Mouse (Mus musculus): ENCODE data around the gene Prdm10.

Gene Prdm10

GRCm38 (mm10) chr9:31301526-31302311 lies 21.4 kb downstream of the Prdm10 start:
- no peak for DNase-seq (ENCODE audit: low spot score in 2 of 2)

- no peak for DNase-seq (ENCODE audit: low spot score in 2 of 2)
Measured at GRCm38 (mm10) chr9:31304358-31304757, 24.0 kb downstream of the Prdm10 start.

DNA sequence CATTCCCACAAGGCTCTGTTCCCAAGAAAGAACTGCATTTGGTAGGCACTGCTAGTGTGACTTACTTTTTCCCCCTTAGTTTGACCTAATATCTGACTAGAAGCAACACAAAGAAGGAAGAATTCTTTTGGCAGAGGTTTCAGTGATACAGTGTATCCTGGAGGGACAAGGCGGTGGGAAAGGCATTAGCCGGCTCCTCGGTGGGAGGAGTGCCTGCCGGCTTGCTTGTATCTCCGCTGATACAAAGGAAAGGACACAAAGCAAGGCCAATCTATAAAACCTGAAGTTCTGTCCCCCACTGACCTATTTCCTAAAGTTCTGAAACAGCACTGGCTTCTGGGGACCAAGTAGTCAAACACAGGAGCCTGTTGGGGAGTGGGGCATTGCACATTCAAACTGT lies 24.8 kb downstream of the Prdm10 start:
- no peak for DNase-seq (ENCODE audit: low spot score in 2 of 2)

DNA sequence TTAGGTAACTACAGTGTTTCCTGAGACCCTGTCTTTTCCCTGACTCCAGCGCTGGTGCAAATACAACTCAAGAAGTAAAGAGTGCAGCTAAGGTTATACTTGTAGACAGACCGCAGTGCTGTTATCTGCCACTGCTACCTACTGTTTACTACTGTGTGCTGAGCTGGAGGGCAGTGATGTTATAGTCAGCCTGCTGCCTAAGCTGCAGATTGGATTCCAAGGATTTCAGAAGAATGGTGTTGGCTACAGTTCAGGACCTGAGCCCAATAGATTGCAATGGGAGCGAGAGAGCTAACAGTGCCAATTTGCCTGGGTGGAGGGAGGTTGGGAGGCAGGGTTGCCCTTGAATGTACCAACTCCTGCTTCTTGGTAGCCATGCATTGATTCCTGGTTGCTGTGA lies 25.5 kb downstream of the Prdm10 start:
- no peak for DNase-seq (ENCODE audit: low spot score in 2 of 2)

DNA sequence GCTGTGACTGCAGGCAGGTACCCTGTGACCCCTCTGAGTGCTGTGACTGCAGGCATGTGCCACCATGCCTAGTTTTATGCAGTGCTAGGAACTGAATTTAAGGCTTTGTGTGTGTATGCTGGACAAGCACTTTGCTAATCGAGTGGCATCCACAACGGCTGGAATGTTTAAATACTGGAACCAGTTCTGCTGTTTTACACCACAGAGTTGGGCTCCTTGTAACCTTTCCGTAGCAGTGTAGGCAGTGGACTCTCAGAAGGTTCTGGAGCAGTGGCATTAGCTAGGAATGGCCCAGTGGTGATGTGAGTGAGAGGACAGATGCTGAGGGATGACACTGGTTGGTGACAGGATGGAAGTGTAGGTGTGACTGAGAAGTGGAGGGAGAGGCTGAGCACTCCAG lies 26.9 kb downstream of the Prdm10 start:
- no peak for DNase-seq (ENCODE audit: low spot score in 2 of 2)

DNA sequence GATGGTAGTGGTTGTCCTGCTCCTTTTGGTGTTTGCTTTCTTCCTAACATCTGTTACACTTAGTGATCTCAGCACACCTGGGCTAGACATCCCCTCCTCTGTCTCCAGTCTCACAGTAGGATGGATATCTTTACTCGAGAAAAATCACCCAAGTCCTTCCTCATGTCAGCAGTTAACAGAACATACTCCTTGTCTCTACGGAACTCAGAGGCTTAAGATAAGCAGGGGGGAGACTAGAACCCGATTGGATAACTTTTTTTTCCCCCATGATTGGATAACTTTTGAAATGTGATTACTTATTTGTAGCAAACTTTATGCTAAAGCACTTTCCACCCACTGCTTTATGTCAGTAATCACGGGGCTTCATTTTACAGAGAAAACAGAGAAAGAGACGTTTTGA lies 28.7 kb downstream of the Prdm10 start:
- no peak for DNase-seq (ENCODE audit: low spot score in 2 of 2)

- DNase-seq (ENCODE audit: low spot score in 2 of 2): no peak
Measured at GRCm38 (mm10) chr9:31310662-31311061, 30.3 kb downstream of the Prdm10 start.

DNA sequence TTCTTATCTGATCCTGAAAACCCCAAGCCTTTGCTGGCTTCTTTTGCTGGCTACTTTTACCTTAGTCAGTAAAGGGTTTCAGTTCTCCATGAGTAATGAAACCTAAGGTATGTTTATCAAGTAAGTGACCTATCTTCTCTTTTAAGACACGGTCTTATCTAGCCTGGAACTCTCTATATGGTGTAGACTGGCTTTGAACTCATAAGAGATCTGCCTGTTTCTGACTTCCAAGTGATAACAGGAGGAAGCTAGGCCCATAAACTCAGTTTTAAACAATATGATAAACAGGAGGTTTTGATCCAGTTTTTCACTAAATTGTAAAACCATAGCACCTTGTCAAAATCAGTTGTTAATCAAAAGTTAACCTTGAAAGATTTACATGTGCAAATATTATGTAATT lies 33.5 kb downstream of the Prdm10 start:
- no peak for DNase-seq (ENCODE audit: low spot score in 2 of 2)

- DNase-seq (ENCODE audit: low spot score in 2 of 2): no peak
Measured at GRCm38 (mm10) chr9:31315983-31316382, 35.6 kb downstream of the Prdm10 start.

- no peak for DNase-seq (ENCODE audit: low spot score in 2 of 2)
Measured at GRCm38 (mm10) chr9:31318956-31319355, 38.6 kb downstream of the Prdm10 start.

GRCm38 (mm10) chr9:31320734-31321133 lies 40.4 kb downstream of the Prdm10 start:
- no peak for DNase-seq (ENCODE audit: low spot score in 2 of 2)

DNA sequence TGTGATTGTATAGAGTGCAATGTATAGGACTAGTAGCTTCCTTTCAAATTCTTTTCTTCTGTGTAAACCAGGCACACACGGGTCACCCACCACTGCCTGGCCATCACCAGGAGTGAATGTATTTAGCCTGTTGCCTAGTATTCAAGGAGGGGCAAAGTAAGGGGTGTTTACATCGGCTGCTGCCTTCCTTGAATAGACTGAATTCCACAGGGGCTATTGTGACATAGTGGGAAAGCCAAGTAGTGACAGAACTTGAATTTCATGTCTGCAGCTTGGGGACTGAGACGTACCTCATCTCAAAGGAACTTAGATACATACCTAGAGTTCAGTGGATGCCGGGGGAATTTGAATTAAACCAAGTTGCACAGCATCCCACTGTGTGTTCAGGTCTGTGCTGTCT lies 41.2 kb downstream of the Prdm10 start:
- DNase-seq (ENCODE audit: low spot score in 2 of 2): no peak

- no peak for DNase-seq (ENCODE audit: low spot score in 2 of 2)
Measured at GRCm38 (mm10) chr9:31322090-31322489, 41.8 kb downstream of the Prdm10 start.

- no peak for DNase-seq (ENCODE audit: low spot score in 2 of 2)
Measured at GRCm38 (mm10) chr9:31330816-31331215, 50.5 kb downstream of the Prdm10 start.

DNA sequence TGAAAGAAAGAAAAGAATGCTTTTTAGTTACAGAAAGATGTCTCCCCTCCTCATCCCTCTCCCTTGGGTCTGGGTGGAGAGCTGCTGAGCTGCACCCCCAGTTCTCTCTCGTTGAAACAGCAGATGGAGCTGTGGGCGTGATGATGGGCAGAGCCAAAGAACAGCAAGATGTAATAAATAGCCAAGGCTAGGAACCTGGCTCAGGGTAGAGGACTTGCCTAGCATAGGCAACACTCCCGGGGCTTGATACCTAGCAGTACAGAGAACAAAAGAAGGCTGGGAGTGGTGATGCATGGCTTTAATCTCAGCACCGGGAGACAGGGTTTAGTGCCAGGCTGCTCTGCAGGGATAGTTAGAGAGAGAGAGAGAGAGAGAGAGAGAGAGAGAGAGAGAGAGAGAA lies 50.9 kb downstream of the Prdm10 start:
- no peak for DNase-seq (ENCODE audit: low spot score in 2 of 2)

- no peak for DNase-seq (ENCODE audit: low spot score in 2 of 2)
Measured at GRCm38 (mm10) chr9:31331906-31332305, 51.6 kb downstream of the Prdm10 start.

DNA sequence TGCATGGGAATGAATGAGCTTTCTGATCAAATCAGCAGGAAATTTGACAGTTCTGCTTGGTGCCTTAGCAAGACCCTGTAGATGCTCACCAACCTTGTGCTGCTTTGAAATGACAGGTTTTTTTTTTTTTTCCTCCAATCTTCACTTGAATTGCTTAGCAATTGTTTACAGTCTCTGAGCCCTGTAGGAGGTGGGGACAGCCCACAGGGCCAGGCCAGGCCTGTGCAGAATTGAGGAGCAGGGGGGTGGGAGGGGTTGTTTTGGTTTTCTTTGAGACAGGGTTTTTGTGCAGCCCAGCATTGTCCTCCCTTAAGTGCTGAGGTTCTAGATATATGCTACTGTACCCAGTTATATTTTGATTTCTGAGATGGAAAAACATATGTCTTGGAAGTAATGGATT lies 52.5 kb downstream of the Prdm10 start:
- DNase-seq (ENCODE audit: low spot score in 2 of 2): no peak

DNA sequence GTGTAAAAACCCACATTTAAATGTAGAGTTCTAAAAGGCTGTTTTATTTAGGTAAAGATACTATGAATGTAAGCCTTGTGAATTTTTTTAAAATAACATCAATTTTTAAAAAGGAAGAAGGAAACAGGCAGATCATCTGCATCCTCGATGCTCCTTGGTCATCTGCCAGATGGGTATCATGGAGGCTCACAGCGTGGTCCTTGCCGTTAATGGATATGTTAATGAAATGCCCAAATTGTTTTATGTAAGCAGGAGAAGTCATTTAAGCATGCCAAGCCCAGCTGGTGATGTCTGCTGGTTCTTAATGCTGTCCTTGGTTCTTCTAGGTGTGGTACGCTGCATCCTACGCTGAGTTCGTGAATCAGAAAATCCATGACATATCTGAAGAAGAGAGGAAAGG lies 54.7 kb downstream of the Prdm10 start:
- DNase-seq (ENCODE audit: low spot score in 2 of 2): no peak

- no peak for DNase-seq (ENCODE audit: low spot score in 2 of 2)
Measured at GRCm38 (mm10) chr9:31344289-31344831, 64.0 kb downstream of the Prdm10 start.

DNA sequence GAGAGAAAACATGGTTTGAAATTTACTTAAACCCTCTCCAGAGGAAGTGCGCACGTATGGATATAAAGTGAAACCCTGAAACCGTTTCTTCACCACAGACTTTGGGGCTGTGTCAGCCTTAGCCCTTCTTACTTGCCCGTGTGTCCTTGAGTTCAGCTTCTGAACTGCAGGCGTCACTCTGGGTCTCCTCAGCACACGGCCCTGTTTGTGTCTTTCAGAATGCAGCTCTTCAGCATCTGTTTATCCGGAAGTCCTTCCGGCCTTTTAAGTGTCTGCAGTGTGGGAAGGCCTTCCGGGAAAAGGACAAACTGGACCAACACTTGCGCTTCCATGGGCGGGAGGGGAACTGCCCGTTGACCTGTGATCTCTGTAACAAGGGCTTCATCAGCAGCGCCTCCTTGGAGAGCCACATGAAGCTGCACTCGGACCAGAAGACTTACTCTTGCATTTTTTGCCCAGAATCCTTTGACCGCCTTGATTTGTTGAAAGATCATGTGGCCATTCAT lies 66.3 kb downstream of the Prdm10 start:
- no peak for DNase-seq (ENCODE audit: low spot score in 2 of 2)

GRCm38 (mm10) chr9:31348458-31348857 lies 68.1 kb downstream of the Prdm10 start:
- no peak for DNase-seq (ENCODE audit: low spot score in 2 of 2)

DNA sequence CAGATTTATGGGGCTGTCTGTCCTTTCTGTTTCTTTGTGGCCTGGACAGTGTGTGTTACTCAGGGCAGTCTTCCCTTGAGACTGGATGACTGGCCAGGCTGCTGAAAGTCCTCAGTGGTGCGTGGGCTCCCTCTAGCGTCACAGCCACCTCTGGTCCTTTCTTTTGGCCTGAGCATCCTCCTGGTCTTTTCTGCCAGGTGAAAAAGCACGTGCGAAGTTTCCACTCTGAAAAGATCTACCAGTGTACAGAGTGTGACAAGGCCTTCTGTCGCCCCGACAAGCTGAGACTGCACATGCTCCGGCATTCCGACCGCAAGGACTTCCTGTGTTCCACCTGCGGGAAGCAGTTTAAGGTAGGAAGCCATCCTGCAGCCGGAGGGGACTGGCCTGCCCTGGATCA lies 68.6 kb downstream of the Prdm10 start:
- DNase-seq (ENCODE audit: low spot score in 2 of 2): peak; percentile 15 to 46

GRCm38 (mm10) chr9:31352716-31353115 lies 72.4 kb downstream of the Prdm10 start:
- DNase-seq (ENCODE audit: low spot score in 2 of 2): no peak

- DNase-seq (ENCODE audit: low spot score in 2 of 2): no peak
Measured at GRCm38 (mm10) chr9:31353518-31353917, 73.2 kb downstream of the Prdm10 start.
